In the genomic region with DNA sequence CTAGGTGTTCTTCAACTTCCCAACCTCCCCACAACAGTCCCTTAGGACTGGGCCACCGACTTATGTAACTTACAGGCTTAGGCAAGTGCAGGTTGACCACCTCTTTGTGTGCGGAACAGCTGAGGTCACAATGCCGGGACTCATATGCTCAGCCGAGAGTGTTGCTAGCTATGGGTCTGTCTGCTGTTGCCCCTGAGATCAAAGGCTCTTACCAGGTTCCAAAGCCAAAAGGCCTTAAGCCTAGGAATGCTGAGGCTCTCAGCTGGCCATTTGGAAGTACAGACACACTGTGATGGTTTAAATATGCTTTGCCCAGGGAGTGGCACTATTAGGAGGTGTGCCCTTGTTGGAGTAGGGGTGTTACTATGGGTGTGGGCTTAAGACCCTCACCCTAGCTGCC, we compare ENCODE assay signal across 47 mouse cellular contexts. TPM values are rescaled to one million over a fixed set of nuclear protein-coding genes. Genes with fewer than 3 reads are reported as not detected.
"Had no signal": no experiment of that assay in that cellular context is flagged by ENCODE, and none has a peak within 500 bp of the region (broad histone marks: within the 10 kb centered on the region; RNA-seq: fewer than 3 reads in every experiment).

A gene (minus strand): TSS at position 101 of the 400 bp plus-strand sequence.

- H3K9me3 ChIP-seq: heart, embryonic 10.5 days; heart, embryonic 12.5 days; heart, embryonic 13.5 days; heart, embryonic 15.5 days; hindbrain, embryonic 10.5 days; hindbrain, embryonic 12.5 days; hindbrain, embryonic 13.5 days; hindbrain, embryonic 15.5 days; intestine, embryonic 15.5 days; kidney, embryonic 15.5 days had no signal

- DNase-seq: heart, postnatal 10 days; heart, postnatal 14 days; heart, postnatal 36 days; heart, postnatal 4 days; kidney, adult 11 months; kidney, adult 18-20 months; kidney, adult 2 months; kidney, adult 8-10 months; kidney, adult 9 months; kidney, postnatal 10 days; kidney, postnatal 14 days; kidney, postnatal 36 days; kidney, postnatal 4 days; layer of hippocampus, adult 9-11 months; layer of hippocampus, postnatal 36 days had no signal

- H3K27ac ChIP-seq: heart, embryonic 10.5 days; heart, embryonic 13.5 days; heart, embryonic 15.5 days; hindbrain, embryonic 10.5 days; hindbrain, embryonic 12.5 days; hindbrain, embryonic 13.5 days; hindbrain, embryonic 15.5 days; hindbrain, postnatal 0 days; intestine, embryonic 15.5 days; kidney, embryonic 15.5 days; kidney, postnatal 0 days; layer of hippocampus, adult 2 months had no signal

- H3K4me2 ChIP-seq: heart, embryonic 11.5 days; heart, embryonic 12.5 days; heart, embryonic 13.5 days; heart, embryonic 15.5 days; hindbrain, embryonic 12.5 days; hindbrain, embryonic 13.5 days; hindbrain, embryonic 15.5 days; intestine, embryonic 15.5 days; kidney, embryonic 15.5 days had no signal

- H3K9ac ChIP-seq: heart, embryonic 12.5 days; heart, embryonic 13.5 days; heart, embryonic 15.5 days; hindbrain, embryonic 12.5 days; hindbrain, embryonic 13.5 days; hindbrain, embryonic 15.5 days; intestine, embryonic 15.5 days; kidney, embryonic 15.5 days had no signal

- H3K27me3 ChIP-seq: heart, embryonic 12.5 days; heart, embryonic 13.5 days; heart, embryonic 15.5 days; hindbrain, embryonic 12.5 days; hindbrain, embryonic 13.5 days; hindbrain, embryonic 15.5 days; intestine, embryonic 15.5 days; kidney, embryonic 15.5 days had no signal

- H3K4me1 ChIP-seq: hindbrain, embryonic 12.5 days; hindbrain, embryonic 15.5 days; intestine, embryonic 15.5 days had no signal

- ATAC-seq: hindbrain, embryonic 16.5 days; hindbrain, postnatal 0 days; inflammation-experienced regulatory T-cells, adult 6 months; intestine, embryonic 15.5 days; intestine, embryonic 16.5 days; intestine, postnatal 0 days had no signal

- H3K36me3 ChIP-seq: heart, embryonic 10.5 days; heart, embryonic 12.5 days; heart, embryonic 13.5 days; heart, embryonic 15.5 days; hindbrain, embryonic 10.5 days; hindbrain, embryonic 12.5 days; hindbrain, embryonic 13.5 days; hindbrain, embryonic 15.5 days; intestine, embryonic 15.5 days; kidney, embryonic 15.5 days had no signal

- H3K4me3 ChIP-seq: heart, embryonic 10.5 days; heart, embryonic 12.5 days; heart, embryonic 13.5 days; heart, embryonic 15.5 days; hindbrain, embryonic 10.5 days; hindbrain, embryonic 12.5 days; hindbrain, embryonic 13.5 days; hindbrain, embryonic 15.5 days; intestine, embryonic 15.5 days; kidney, embryonic 15.5 days; layer of hippocampus, adult 2 months had no signal

RNA-seq across cellular contexts. Expression of the gene that starts here (rescaled TPM):
- total RNA-seq: heart, adult 8-10 months; heart, postnatal 10 days; heart, postnatal 14 days; heart, postnatal 25 days; heart, postnatal 36 days; hematopoietic stem cell, adult 5-6 weeks; hindbrain, postnatal 0 days; layer of hippocampus, adult 18-20 months; layer of hippocampus, adult 2 months; layer of hippocampus, postnatal 10 days; layer of hippocampus, postnatal 14 days; layer of hippocampus, postnatal 25 days; layer of hippocampus, postnatal 36 days had no signal
- polyA plus RNA-seq: heart, embryonic 10.5 days; heart, embryonic 11.5 days; heart, embryonic 12.5 days; heart, embryonic 13.5 days; heart, embryonic 14.5 days; heart, embryonic 15.5 days; heart, embryonic 16.5 days; heart, postnatal 0 days; hindbrain, embryonic 10.5 days; hindbrain, embryonic 11.5 days; hindbrain, embryonic 12.5 days; hindbrain, embryonic 13.5 days; hindbrain, embryonic 15.5 days; hindbrain, embryonic 16.5 days; hindbrain, postnatal 0 days; intestine, embryonic 14.5 days; intestine, embryonic 15.5 days; intestine, embryonic 16.5 days; intestine, postnatal 0 days; kidney, embryonic 14.5 days; kidney, embryonic 15.5 days; kidney, postnatal 0 days; large intestine, adult 2 months had no signal
